In genomic region chr14:60654708-60655107, GRCm38 (mm10) we compare ENCODE assay signal across 15 mouse cellular contexts. TPM values are rescaled to one million over a fixed set of nuclear protein-coding genes. Genes with fewer than 3 reads are reported as not detected.
A peak's percentile ranks its signal among the peaks of the same experiment; 100 is the strongest.
DNase-seq lines count a peak whose midpoint lies in the region; ATAC-seq and TF ChIP-seq lines count a peak whose summit lies in the region.
"Had no signal": no experiment of that assay in that cellular context is flagged by ENCODE, and none has a peak within 500 bp of the region (broad histone marks: within the 10 kb centered on the region; RNA-seq: fewer than 3 reads in every experiment).

No protein-coding gene starts in this region.

- no peaks in the 10 kb centered on the region for H3K36me3 ChIP-seq in forebrain, embryonic 15.5 days
- peaks cover 14% of the 10 kb centered on the region for H3K36me3 ChIP-seq in forebrain, embryonic 12.5 days (replicated peaks)
- no peaks in the 10 kb centered on the region for H3K36me3 ChIP-seq in neural tube, embryonic 14.5 days (ENCODE audit: control insufficient read depth, insufficient read depth, low read length)
- H3K36me3 ChIP-seq in neural tube, embryonic 15.5 days = no peaks in the 10 kb centered on the region
- no peaks in the 10 kb centered on the region for H3K36me3 ChIP-seq in liver, adult 2 months (ENCODE audit: control insufficient read depth, insufficient read depth, low read length)
- H3K36me3 ChIP-seq: embryonic facial prominence, embryonic 12.5 days; lung, embryonic 15.5 days; stomach, embryonic 15.5 days had no signal

- H3K4me2 ChIP-seq in forebrain, embryonic 15.5 days (replicated peaks) = no peak overlapping the region
- H3K4me2 ChIP-seq in forebrain, embryonic 12.5 days = no peak overlapping the region
- no peak overlapping the region for H3K4me2 ChIP-seq in neural tube, embryonic 14.5 days (ENCODE audit: low read depth, low read length)
- no peak overlapping the region for H3K4me2 ChIP-seq in neural tube, embryonic 15.5 days
- H3K4me2 ChIP-seq: embryonic facial prominence, embryonic 12.5 days; lung, embryonic 15.5 days; stomach, embryonic 15.5 days had no signal

- no peak overlapping the region for H3K27ac ChIP-seq in forebrain, embryonic 15.5 days (replicated peaks)
- H3K27ac ChIP-seq in forebrain, embryonic 12.5 days = no peak overlapping the region
- H3K27ac ChIP-seq in neural tube, embryonic 14.5 days (ENCODE audit: low read depth, low read length) = no peak overlapping the region
- no peak overlapping the region for H3K27ac ChIP-seq in neural tube, embryonic 15.5 days (replicated peaks)
- H3K27ac ChIP-seq in liver, adult 2 months (replicated peaks; ENCODE audit: insufficient read depth, low read depth, low read length) = peak overlapping the region; percentile 88
- H3K27ac ChIP-seq in left cerebral cortex, adult 2 months = no peak overlapping the region
- H3K27ac ChIP-seq: embryonic facial prominence, embryonic 12.5 days; stomach, embryonic 15.5 days had no signal

- no peaks in the 10 kb centered on the region for H3K9me3 ChIP-seq in forebrain, embryonic 15.5 days
- H3K9me3 ChIP-seq in forebrain, embryonic 12.5 days = no peaks in the 10 kb centered on the region
- no peaks in the 10 kb centered on the region for H3K9me3 ChIP-seq in neural tube, embryonic 14.5 days (ENCODE audit: control insufficient read depth, low read length)
- H3K9me3 ChIP-seq in neural tube, embryonic 15.5 days (replicated peaks) = no peaks in the 10 kb centered on the region
- H3K9me3 ChIP-seq: embryonic facial prominence, embryonic 12.5 days; lung, embryonic 15.5 days; stomach, embryonic 15.5 days had no signal

- intact Hi-C loops in left cerebral cortex, adult 2 months (cut with DNase I) = no loop called here

- H3K9ac ChIP-seq in forebrain, embryonic 15.5 days (replicated peaks) = no peak overlapping the region
- H3K9ac ChIP-seq in forebrain, embryonic 12.5 days = no peak overlapping the region
- no peak overlapping the region for H3K9ac ChIP-seq in neural tube, embryonic 14.5 days (replicated peaks; ENCODE audit: low read depth, low read length)
- H3K9ac ChIP-seq in neural tube, embryonic 15.5 days (replicated peaks) = no peak overlapping the region
- no peak overlapping the region for H3K9ac ChIP-seq in liver, adult 2 months (ENCODE audit: low read depth, low read length)
- H3K9ac ChIP-seq: embryonic facial prominence, embryonic 12.5 days; lung, embryonic 15.5 days; stomach, embryonic 15.5 days had no signal

- 62% methylated on average over 11 of the region's 11 CpGs for WGBS in forebrain, embryonic 15.5 days
- WGBS in forebrain, embryonic 12.5 days = 86% methylated on average over 11 of the region's 11 CpGs
- 62% methylated on average over 11 of the region's 11 CpGs for WGBS in neural tube, embryonic 14.5 days
- 65% methylated on average over 11 of the region's 11 CpGs for WGBS in neural tube, embryonic 15.5 days
- 35% methylated on average over 11 of the region's 11 CpGs for WGBS in liver, adult 2 months

- DNase-seq in liver, adult 2 months (ENCODE audit: extremely low read depth, low read depth, low spot score) = peak; percentile 83
- no peak for DNase-seq in left cerebral cortex, adult 2 months (ENCODE audit: extremely low spot score in 1 of 2, low spot score in 2 of 2)
- DNase-seq in MN1 (ENCODE audit: low spot score) = no peak
- DNase-seq in heart, adult 9 months (ENCODE audit: low spot score in 2 of 2) = no peak
- DNase-seq: cerebellum, adult 2 months; heart, postnatal 4 days; midbrain, embryonic 14.5 days; spleen, adult 18-20 months had no signal

- no peak overlapping the region for H3K4me3 ChIP-seq in forebrain, embryonic 15.5 days
- no peak overlapping the region for H3K4me3 ChIP-seq in forebrain, embryonic 12.5 days (replicated peaks)
- H3K4me3 ChIP-seq in neural tube, embryonic 14.5 days (ENCODE audit: low read depth, low read length) = no peak overlapping the region
- H3K4me3 ChIP-seq in neural tube, embryonic 15.5 days (replicated peaks) = no peak overlapping the region
- H3K4me3 ChIP-seq in liver, adult 2 months (ENCODE audit: insufficient read depth, low read depth, low read length) = no peak overlapping the region
- no peak overlapping the region for H3K4me3 ChIP-seq in left cerebral cortex, adult 2 months
- H3K4me3 ChIP-seq: embryonic facial prominence, embryonic 12.5 days; lung, embryonic 15.5 days; stomach, embryonic 15.5 days had no signal

- 0 out of 2 replicates have a peak, but pooled peaks have one; percentile 36 for ATAC-seq in forebrain, embryonic 15.5 days (replicated peaks)
- no peak for ATAC-seq in forebrain, embryonic 12.5 days (ENCODE audit: low FRiP score)
- 0 out of 2 replicates have a peak, but pooled peaks have one; percentile 10 for ATAC-seq in neural tube, embryonic 14.5 days (ENCODE audit: low read depth)
- ATAC-seq in neural tube, embryonic 15.5 days (ENCODE audit: low FRiP score) = no peak

- peaks cover 45% of the 10 kb centered on the region for H3K4me1 ChIP-seq in forebrain, embryonic 15.5 days
- H3K4me1 ChIP-seq in forebrain, embryonic 12.5 days = peaks cover 38% of the 10 kb centered on the region
- no peaks in the 10 kb centered on the region; the same call in none of the 2 replicates for H3K4me1 ChIP-seq in neural tube, embryonic 14.5 days (ENCODE audit: control insufficient read depth, insufficient read depth, low read length)
- H3K4me1 ChIP-seq in neural tube, embryonic 15.5 days = peaks cover 43% of the 10 kb centered on the region
- peaks cover 19% of the 10 kb centered on the region for H3K4me1 ChIP-seq in liver, adult 2 months (ENCODE audit: control insufficient read depth, insufficient read depth, low read length)
- H3K4me1 ChIP-seq: embryonic facial prominence, embryonic 12.5 days had no signal

- H3K27me3 ChIP-seq in forebrain, embryonic 15.5 days = no peaks in the 10 kb centered on the region
- H3K27me3 ChIP-seq in forebrain, embryonic 12.5 days = no peaks in the 10 kb centered on the region
- H3K27me3 ChIP-seq in neural tube, embryonic 14.5 days (ENCODE audit: control insufficient read depth, insufficient read depth, low read length) = no peaks in the 10 kb centered on the region
- H3K27me3 ChIP-seq in neural tube, embryonic 15.5 days (replicated peaks) = no peaks in the 10 kb centered on the region
- H3K27me3 ChIP-seq in liver, adult 2 months (ENCODE audit: control insufficient read depth, insufficient read depth, low read length) = no peaks in the 10 kb centered on the region
- H3K27me3 ChIP-seq: embryonic facial prominence, embryonic 12.5 days; lung, embryonic 15.5 days; stomach, embryonic 15.5 days had no signal

- no peak for TF ChIP-seq POLR2A in liver, adult 2 months (IDR thresholded peaks at IDR 0.05; ENCODE audit: extremely low read depth, insufficient read depth, low read length)

- TF ChIP-seq CTCF in liver, adult 2 months (IDR thresholded peaks at IDR 0.05; ENCODE audit: low read depth, low read length) = no peak
- TF ChIP-seq CTCF in left cerebral cortex, adult 2 months (IDR thresholded peaks at IDR 0.05) = no peak

- peaks cover 28% of the 10 kb centered on the region; the same call in 1 of the 2 replicates for H3K79me2 ChIP-seq in liver, adult 2 months (ENCODE audit: control insufficient read depth, insufficient read depth, low read length)

RNA-seq across cellular contexts. Expression of gene Spata13, which starts 20.9 kb away (rescaled TPM):
- 50.1 and 52.6 TPM in 2 replicates for polyA plus RNA-seq in forebrain, embryonic 15.5 days (2015; fragmentation: Nextera tagmentation; extraction: Ambion mirVana)
- 121 and 128 TPM in 2 replicates for polyA plus RNA-seq in forebrain, embryonic 12.5 days (2016; fragmentation: Nextera tagmentation; extraction: Ambion mirVana)
- 23.6 and 26.5 TPM in 2 replicates for polyA plus RNA-seq in neural tube, embryonic 14.5 days (2014; fragmentation: Nextera tagmentation; extraction: Ambion mirVana)
- polyA plus RNA-seq in neural tube, embryonic 15.5 days (2015; fragmentation: Nextera tagmentation; extraction: Ambion mirVana) = 22.7 and 22.9 TPM in 2 replicates
- 20.6 and 47.8 TPM in 2 replicates for total RNA-seq in liver, adult 2 months (2014; rRNA removed)
- polyA plus RNA-seq in liver, adult 2 months (2012; rRNA removed) = 9.7 and 11.9 TPM in 2 replicates
- 10 to 100 TPM; 15.4 to 23.7 TPM for total RNA-seq in left cerebral cortex, adult 2 months (2021)

Comparison
In these comparisons a context has a peak if more than half of its experiments do, and no peak if none do; other contexts are left out.
1. ATAC-seq: peak in forebrain, embryonic 15.5 days (single experiment) and neural tube, embryonic 14.5 days (single experiment); none in forebrain, embryonic 12.5 days (single experiment) and neural tube, embryonic 15.5 days (single experiment).